Mouse (Mus musculus): ENCODE measurements around the gene Cacybp.

Cacybp gene

DNA sequence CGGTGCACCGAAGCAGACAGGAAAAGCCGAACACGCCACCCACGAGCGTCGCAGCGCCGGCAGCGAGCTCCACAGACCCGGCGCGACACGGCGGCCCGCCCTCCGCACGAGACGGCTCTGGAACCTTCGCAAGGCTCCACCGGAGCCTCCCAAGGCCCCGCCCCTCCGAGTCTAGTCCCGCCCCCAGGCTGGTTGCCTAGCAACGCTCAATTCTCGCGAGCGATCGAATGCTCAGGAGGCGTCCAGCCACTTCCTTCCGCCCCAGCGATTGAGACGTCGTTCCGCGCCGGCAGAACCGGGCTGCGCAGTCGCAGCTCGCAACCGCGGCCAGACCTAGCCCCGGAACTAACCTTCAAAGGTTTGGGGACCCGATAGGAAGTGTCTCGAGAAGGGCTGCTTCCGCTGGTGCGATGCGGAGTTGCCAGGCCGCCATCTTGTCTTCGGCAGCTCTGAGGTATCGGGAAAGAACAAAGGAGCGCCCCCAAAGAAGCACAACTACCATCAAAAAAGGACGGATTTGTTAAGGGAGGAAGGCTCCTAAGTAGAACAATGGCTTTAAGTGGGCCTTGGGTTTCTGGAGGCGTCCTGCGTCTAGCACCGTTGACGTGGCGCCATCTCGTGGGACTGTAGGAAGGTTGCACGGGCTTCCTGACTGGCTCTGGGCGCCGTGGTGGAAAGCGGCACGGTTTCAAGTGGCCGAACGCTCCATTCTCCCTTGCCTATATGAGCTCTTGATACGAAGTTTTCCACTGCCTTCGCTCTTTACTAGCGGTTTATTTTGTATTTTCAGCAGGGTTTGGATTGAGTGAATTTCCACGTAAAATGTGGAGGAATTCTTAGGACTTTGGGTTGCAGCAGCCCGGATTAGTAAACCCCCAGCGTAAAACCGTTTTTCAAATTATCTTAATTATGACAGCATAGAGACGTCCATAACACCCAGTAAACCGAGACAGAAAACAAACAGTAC lies at the start of gene Cacybp:
Cacybp (minus strand) TSS at position 173 of the 967 bp plus-strand sequence.
- peak; percentile 99 for DNase-seq

DNA sequence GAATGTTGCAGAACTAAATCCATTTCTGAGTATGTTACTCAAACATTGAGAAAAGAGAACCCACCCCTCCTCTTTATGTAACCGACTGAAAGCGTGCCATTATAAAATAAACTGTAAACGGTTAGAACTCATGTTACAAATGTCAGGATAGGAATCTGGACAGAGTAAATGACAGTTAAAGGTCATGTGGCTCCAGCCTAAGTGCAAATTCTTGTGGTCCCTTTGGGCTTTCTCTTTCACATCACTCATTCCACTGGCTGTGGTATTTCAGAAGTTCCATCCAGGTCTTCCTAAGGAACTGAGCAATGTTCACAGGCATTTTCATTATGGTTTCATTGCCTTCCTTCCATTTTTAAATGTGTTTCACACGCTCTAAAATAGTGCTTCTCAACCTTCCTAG lies 49.7 kb upstream of the Cacybp start:
- no peak for DNase-seq

DNA sequence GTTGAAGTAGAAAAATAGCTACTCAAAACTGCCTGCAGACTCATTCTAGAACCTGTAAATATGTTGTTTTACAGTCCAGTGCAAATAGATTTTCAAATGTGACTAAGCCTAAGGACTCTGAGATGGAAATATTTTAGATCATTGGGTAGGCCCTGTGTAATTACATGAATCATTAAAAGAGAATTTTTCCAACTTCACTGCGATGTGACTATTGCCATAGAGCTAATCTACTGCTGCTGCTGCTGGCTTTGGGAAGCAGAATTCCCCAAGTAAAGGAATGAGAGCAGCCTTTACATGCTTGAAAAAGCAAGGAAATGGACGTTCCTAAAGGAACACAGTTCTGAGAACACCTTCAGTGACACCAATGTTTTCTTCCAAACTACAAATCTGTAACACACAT lies 49.2 kb upstream of the Cacybp start:
- DNase-seq, result no peak

- no peak for DNase-seq
Observed at GRCm38 (mm10) chr1:160260605-160261004, 47.9 kb upstream of the Cacybp start.

GRCm38 (mm10) chr1:160259884-160260283 lies 47.2 kb upstream of the Cacybp start:
- DNase-seq, result peak; percentile 24

- DNase-seq, result no peak
Observed at GRCm38 (mm10) chr1:160253108-160253507, 40.4 kb upstream of the Cacybp start.

- DNase-seq, result no peak
Observed at GRCm38 (mm10) chr1:160251388-160252007, 38.8 kb upstream of the Cacybp start.

DNA sequence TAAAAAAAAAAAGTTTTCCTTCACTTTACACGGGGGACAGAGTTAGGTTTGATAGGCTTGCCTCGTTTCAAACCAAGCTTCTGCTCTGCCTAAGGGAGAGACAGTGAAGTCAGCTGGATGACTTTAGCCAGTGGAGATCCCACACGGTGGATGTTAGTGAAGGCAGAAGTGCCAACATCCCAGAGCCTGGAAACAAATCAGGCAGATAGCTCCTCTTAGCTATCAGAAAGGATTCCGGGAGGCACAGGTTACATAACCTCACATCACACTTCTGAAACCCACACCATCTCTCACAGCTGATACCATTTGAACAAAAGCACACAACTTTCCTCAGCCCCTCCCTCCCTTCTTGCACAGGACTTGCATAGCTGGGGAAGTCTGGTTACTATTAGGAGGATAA lies 38.1 kb upstream of the Cacybp start:
- DNase-seq, result no peak

- DNase-seq, result no peak
Observed at GRCm38 (mm10) chr1:160249786-160250185, 37.1 kb upstream of the Cacybp start.

DNA sequence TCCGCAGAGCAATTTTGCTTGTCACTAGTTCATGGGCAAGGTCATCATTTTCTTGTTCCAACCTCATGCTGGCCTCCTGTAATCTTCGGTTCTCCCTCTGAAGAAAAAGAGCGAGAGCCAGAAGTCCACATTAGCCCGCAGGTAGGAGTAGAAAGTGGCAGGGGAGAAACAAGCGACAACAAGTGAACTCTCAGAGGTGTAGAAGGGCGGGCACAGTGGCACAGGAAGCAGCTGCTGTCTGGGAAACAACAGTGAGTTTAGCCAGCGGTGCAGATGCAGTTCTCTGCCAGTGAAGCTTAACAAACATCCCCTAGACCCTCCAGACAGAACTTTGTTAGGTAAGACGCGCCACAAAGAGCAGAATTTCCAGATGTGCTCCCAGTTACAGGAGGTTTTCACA lies 34.8 kb upstream of the Cacybp start:
- no peak for DNase-seq

DNA sequence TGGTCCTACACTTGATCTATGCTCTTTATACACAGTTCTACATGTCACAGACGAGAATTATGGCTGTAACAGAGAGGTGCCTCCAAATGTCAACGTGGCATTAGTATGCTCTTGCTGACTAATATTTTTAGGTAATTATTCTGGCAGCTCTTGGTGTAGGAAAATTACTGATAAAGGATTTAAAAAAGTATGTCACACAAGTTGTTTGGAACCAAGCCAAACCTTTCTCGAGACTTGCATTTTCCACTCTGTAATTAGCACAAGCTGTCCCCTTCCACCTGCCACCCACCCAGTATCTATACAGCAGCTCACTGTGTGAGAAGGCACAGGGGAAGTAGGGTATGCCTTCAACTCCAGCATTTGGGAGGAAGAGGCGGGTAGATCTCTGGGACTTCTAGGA lies 34.2 kb upstream of the Cacybp start:
- DNase-seq, result no peak

DNA sequence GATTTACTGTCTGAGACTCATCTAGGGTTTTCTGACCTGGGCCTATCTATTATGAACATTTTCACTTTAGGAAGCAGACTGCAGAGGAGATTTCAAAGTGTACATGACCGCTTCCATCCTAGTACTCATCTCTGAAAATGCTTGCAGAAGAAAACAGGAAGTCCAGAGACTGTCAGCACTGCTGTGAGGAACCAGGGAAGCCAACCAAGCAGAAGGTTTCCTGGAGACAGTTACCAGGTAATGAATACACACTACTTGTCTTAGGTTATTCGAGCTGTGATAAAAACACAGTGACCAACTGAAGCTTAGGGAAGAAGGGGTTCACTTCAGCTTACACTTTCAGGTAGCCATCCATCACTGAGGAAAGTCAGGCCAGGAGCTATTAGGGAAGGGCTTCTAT lies 33.3 kb upstream of the Cacybp start:
- DNase-seq, result no peak

DNA sequence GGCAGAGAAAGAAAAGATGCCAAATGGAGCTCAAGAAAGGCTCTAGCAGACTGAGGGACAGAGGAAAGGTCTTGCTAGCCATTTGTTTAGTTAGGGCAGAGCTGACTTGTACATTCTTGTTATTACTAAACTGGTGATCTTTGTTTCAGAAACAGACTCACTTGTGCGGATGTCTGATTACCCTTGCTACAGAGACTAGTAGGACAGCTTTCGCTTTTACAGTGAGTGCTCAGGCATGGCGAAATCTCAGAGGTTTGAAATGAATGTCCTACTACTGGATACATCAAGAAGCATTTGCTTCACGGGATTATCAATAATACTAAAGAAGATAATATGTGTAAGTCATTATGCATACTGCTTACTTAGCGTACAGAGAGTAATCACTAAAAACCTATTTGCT lies 32.0 kb upstream of the Cacybp start:
- DNase-seq, result no peak

DNA sequence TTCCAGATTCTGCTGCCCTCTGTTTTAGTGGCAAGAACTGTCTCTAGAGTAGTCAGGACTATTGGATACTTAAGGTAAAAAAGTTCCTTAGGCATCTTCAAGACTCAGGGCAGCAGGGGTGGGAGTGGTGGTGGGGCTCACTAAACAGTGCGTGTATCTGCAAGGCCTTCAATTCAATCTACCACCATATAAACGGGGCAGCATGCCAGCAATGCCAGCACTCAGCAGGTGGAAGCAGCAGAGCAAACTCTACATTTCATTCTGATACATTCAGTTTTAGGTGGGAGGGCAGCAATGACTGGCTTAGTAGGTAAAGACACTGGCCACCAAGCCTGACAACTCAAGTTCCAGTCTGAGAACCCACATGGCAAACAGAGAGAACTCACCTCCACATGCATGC lies 27.4 kb upstream of the Cacybp start:
- no peak for DNase-seq

DNA sequence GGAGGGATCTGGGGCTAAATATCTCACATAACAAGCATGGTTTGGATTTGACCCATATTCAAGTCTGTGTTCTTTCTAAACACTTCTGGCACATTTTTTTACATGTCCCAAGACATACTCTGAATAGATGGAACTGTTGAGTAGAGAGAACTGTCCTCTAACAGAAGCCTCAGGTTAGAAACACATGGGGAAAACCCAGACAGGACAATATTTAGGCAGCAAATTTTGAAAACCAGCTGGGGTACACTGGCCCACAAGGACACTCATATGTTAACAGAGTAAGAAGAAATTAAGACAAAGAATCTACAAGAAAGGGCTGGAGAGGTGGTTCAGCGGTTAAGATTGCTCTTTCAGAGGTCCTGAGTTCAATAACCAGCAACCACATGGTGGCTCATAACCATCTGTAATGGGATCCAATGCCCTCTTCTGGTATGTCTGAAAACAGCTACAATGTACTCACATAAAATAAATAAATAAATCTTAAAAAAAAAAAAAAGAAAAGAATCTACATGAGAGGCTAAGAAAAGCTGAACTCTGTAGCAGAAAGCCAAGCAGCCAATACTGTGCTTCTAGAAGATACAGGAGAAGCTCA lies 26.3 kb upstream of the Cacybp start:
- no peak for DNase-seq

GRCm38 (mm10) chr1:160237981-160238380 lies 25.3 kb upstream of the Cacybp start:
- no peak for DNase-seq

DNA sequence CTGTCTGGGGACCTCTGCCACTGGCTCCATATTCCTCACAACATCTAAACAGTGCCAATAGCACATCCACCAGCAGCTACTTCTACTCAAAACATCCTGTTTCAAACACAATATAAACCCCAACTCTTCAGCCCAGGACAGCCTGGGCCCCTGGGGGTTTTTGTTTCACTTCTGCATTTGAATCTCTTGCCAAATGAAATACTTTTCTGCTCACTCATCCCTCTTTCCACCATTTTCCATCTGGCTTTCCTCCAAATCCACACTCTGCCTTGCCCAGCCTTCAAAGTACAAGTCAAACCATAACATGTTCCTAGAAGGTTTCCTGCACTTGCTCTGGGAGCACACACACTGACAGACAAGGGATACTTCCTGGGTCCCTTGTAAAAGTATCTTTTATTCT lies 21.2 kb upstream of the Cacybp start:
- DNase-seq, result no peak

GRCm38 (mm10) chr1:160232113-160232512 lies 19.4 kb upstream of the Cacybp start:
- DNase-seq, result no peak

DNA sequence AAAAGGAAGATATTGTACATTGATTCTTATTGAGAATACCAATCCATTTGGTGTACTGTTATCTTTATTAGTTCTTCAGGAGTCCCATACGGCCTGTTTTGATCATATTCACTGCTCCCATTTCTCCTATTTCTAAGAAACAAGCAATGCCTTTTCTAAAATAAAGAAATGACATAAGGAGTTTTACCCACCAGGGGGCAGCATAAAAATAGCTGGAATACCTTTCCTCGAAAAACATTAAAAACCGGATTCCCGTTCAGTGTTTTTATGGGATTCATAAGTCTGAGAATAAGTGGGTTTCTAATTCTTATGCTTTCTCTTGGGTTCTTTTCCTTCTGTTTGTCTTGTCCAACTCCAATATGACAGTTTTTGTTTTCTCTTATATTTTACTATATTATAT lies 18.3 kb upstream of the Cacybp start:
- DNase-seq, result no peak

DNA sequence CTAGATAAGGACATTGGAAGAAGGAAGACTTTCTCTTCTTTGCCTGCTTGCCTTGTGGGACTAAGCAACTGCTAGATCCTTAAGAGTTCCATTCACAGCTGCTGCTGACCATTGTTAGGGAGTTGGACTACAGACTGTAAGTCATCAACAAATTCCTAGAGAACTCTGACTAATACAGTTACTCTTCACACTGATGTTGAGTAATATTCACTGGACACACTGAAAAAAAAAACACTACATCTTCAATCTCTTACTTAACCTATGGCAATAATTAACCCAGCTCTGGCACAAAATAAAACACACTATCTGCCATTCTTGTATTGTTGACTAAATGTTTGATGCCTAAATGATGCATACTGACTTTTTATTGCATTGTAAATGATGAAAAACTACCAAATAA lies 15.2 kb upstream of the Cacybp start:
- DNase-seq, result no peak

DNA sequence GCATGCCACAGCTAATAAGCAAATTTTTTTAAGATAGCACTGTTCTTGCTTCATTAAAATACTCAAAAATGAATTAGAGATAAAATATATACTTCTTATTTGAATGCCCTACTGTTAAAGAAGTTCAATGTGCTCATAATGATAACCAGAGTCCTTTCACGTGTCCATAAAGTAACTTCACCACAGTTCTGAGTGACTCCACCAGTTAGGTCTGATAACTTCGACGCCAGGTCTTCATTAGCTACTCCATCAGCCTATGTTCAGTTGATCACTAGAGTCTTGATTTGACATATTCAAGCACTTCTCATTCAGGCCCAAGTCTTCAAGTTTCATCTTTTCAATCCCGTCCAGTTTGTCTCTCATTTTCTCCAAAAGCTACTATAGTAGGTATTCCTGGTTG lies 14.5 kb upstream of the Cacybp start:
- no peak for DNase-seq

GRCm38 (mm10) chr1:160224093-160224492 lies 11.4 kb upstream of the Cacybp start:
- DNase-seq, result no peak

- no peak for DNase-seq
Observed at GRCm38 (mm10) chr1:160217898-160218297, 5.2 kb upstream of the Cacybp start.

GRCm38 (mm10) chr1:160214171-160214570 lies 1.5 kb upstream of the Cacybp start:
- no peak for DNase-seq
